Mouse (Mus musculus) ES-Bruce4 (cell line): ENCODE measurements around the gene Prkch.

Source experiments
- CTCF ChIP-seq: IDR thresholded peaks from one replicate; pipeline ENCODE4 v1.8.1; 2011; ENCODE audit warnings: low read depth, low read length
- EP300 ChIP-seq: IDR thresholded peaks from 2 replicates; pipeline ENCODE4 v1.6.1; 2011; ENCODE audit warnings: low read depth, low read length; ENCODE audit not compliant: insufficient read depth
- POLR2A ChIP-seq: IDR thresholded peaks from one replicate; pipeline ENCODE4 v1.8.1; 2011; ENCODE audit warnings: low read length; ENCODE audit not compliant: insufficient read depth

- TF ChIP-seq POLR2A (no peak), CTCF (no peak), EP300 (no peak)
These were observed 191.9 kb downstream of the Prkch start for GRCm38 (mm10) chr12:73776401-73776945.
